Mouse (Mus musculus): Measurements from ENCODE around the gene Saa3. TPM values are rescaled to one million over a fixed set of nuclear protein-coding genes. Genes with fewer than 3 reads are reported as not detected.

Saa3 gene
- total and polyA plus RNA-seq, 3 experiments = not detected

DNA sequence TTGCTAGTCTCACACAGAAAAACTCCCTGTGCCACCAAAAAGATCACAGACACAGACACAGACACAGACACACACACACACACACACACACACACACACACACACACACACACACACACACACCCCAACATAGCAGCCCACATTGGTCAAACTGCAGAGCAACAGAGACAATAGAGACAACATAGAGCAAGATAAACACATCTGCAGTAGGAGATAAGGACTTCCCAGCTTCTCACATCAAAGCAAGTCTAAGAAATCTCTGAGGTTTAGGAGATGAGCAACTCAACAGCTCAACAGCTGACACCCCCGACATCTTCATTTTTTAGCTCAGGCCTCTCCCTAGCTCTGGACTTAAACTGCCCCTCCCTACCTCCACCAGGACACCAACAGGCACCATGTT lies 18.7 kb downstream of the Saa3 start:
- peaks cover 46 to 63% of the 10 kb centered on the region in 2 experiments for H3K36me3 ChIP-seq (replicated peaks in 1 of 2; ENCODE audit: control insufficient read depth in 1 of 2, insufficient read depth in 1 of 2, low read length in 1 of 2)

DNA sequence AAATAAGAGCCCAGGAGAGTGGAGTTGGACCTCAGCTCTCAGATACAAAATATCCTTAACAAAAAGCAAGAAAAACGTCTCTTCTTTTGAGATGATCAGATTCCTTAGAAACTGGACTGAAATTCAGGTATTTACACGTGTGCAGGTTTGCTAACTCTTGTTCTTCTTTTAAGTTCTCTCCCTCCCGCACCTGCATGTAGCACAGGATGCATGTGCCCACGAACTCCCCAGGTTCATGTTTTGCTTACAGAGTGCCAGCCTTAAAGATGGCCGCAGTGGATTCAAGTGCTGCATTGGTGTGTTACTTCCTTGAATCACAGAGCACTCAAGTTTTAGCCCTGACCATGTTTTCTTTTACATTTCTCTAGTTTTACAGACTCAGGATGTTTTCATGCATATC lies 28.7 kb downstream of the Saa3 start:
- DNase-seq (ENCODE audit: extremely low read depth) = peak; percentile 56
- peaks cover 24 to 35% of the 10 kb centered on the region in 2 experiments for H3K36me3 ChIP-seq (replicated peaks in 1 of 2; ENCODE audit: control insufficient read depth in 1 of 2, insufficient read depth in 1 of 2, low read length in 1 of 2)
- no peak overlapping the region for H3K27ac ChIP-seq (ENCODE audit: insufficient read depth, low read depth)
- H3K27me3 ChIP-seq (replicated peaks) = no peaks in the 10 kb centered on the region
- H3K4me2 ChIP-seq (ENCODE audit: insufficient read depth, low read depth, poor library complexity, severe bottlenecking) = no peak overlapping the region
- dilution Hi-C loops (cut with MboI; ENCODE audit: extremely low pct_ligation_motif_present, extremely low pct_unique_long_range_greater_than_20kb, low sequenced_read_pairs) = no loop called here
- no peak overlapping the region for H3K9ac ChIP-seq (ENCODE audit: insufficient read depth, low read depth)
- no peaks in the 10 kb centered on the region for H3K9me3 ChIP-seq (replicated peaks; ENCODE audit: low read length)
- in situ Hi-C loops (cut with MboI; ENCODE audit: low pct_ligation_motif_present, low pct_unique_long_range_greater_than_20kb, low sequenced_read_pairs) = no loop called here
- H3K4me3 ChIP-seq (replicated peaks in 1 of 3; ENCODE audit: low read depth in 2 of 3, low read length in 2 of 3, poor library complexity in 1 of 3) = no peak overlapping the region
- no peaks in the 10 kb centered on the region for H3K79me2 ChIP-seq (replicated peaks; ENCODE audit: control insufficient read depth, extremely low read depth, insufficient read depth, poor library complexity, severe bottlenecking)
- H3K4me1 ChIP-seq (ENCODE audit: control insufficient read depth in 1 of 2, insufficient read depth in 2 of 2) = peaks cover 3 to 35% of the 10 kb centered on the region in 2 experiments; a peak in 3 of 4 replicates
- no peak for TF ChIP-seq ETS1 (conservative IDR thresholded peaks at IDR 0.05; ENCODE audit: low read depth, low read length)
- peak; percentile 44; the same call in 1 of the 2 replicates for TF ChIP-seq ELF1 (IDR thresholded peaks at IDR 0.05; ENCODE audit: low read depth, low read length)
- TF ChIP-seq BHLHE40 (IDR thresholded peaks at IDR 0.05; ENCODE audit: low read depth, low read length) = peak; percentile 94
- peak; percentile 74 for TF ChIP-seq HCFC1 (IDR thresholded peaks at IDR 0.05; ENCODE audit: low read depth, low read length)

More for the DNA sequence above, 18.7 kb downstream of the Saa3 start:
- peaks cover 0 to 4% of the 10 kb centered on the region in 2 experiments; a peak in 1 of 4 replicates for H3K4me1 ChIP-seq (ENCODE audit: control insufficient read depth in 1 of 2, insufficient read depth in 2 of 2)
- H3K4me2 ChIP-seq (ENCODE audit: insufficient read depth, low read depth, poor library complexity, severe bottlenecking) = no peak overlapping the region
- TF ChIP-seq MAZ (IDR thresholded peaks at IDR 0.05; ENCODE audit: low read depth, low read length) = no peak
- TF ChIP-seq MEF2A (IDR thresholded peaks at IDR 0.05; ENCODE audit: borderline replicate concordance, low read depth, low read length) = no peak
- TF ChIP-seq JUND (conservative IDR thresholded peaks at IDR 0.05; ENCODE audit: low read depth, low read length) = no peak
- no peak for TF ChIP-seq POLR2A (IDR thresholded peaks at IDR 0.05; ENCODE audit: low read depth, low read length)
- TF ChIP-seq BHLHE40 (IDR thresholded peaks at IDR 0.05; ENCODE audit: low read depth, low read length) = no peak
- no peak for TF ChIP-seq UBTF (IDR thresholded peaks at IDR 0.05; ENCODE audit: low read depth, low read length)
- no peak for TF ChIP-seq RAD21 (IDR thresholded peaks at IDR 0.05; ENCODE audit: low read depth, low read length)
- TF ChIP-seq USF2 (conservative IDR thresholded peaks at IDR 0.05; ENCODE audit: low read depth, low read length) = no peak
- TF ChIP-seq JUN (IDR thresholded peaks at IDR 0.05; ENCODE audit: insufficient read depth, low read depth, low read length) = no peak
- TF ChIP-seq POLR2AphosphoS2 (IDR thresholded peaks at IDR 0.05; ENCODE audit: low read depth, low read length) = no peak
- no peak for TF ChIP-seq CHD2 (IDR thresholded peaks at IDR 0.05; ENCODE audit: low read length)
- no peak for TF ChIP-seq PAX5 (IDR thresholded peaks at IDR 0.05; ENCODE audit: low read length)
- no peak for TF ChIP-seq EP300 (IDR thresholded peaks at IDR 0.05; ENCODE audit: low read length)
- no peak for TF ChIP-seq MAFK (IDR thresholded peaks at IDR 0.05; ENCODE audit: insufficient replicate concordance, low read length)
- TF ChIP-seq SIN3A (IDR thresholded peaks at IDR 0.05; ENCODE audit: low read length) = no peak
- no peak for TF ChIP-seq ZC3H11A (IDR thresholded peaks at IDR 0.05; ENCODE audit: low read depth, low read length)
- H3K9ac ChIP-seq (ENCODE audit: insufficient read depth, low read depth) = no peak overlapping the region
- H3K4me3 ChIP-seq (replicated peaks in 1 of 3; ENCODE audit: low read depth in 2 of 3, low read length in 2 of 3, poor library complexity in 1 of 3) = no peak overlapping the region
- dilution Hi-C loops (cut with MboI; ENCODE audit: extremely low pct_ligation_motif_present, extremely low pct_unique_long_range_greater_than_20kb, low sequenced_read_pairs) (no loop called here), in situ Hi-C loops (cut with MboI; ENCODE audit: low pct_ligation_motif_present, low pct_unique_long_range_greater_than_20kb, low sequenced_read_pairs) (no loop called here)
- no peaks in the 10 kb centered on the region for H3K9me3 ChIP-seq (replicated peaks; ENCODE audit: low read length)
- no peaks in the 10 kb centered on the region for H3K27me3 ChIP-seq (replicated peaks)
- no peak for DNase-seq (ENCODE audit: extremely low read depth)
- H3K27ac ChIP-seq (ENCODE audit: insufficient read depth, low read depth) = no peak overlapping the region
- H3K79me2 ChIP-seq (replicated peaks; ENCODE audit: control insufficient read depth, extremely low read depth, insufficient read depth, poor library complexity, severe bottlenecking) = no peaks in the 10 kb centered on the region; the same call in 1 of the 2 replicates
